Mouse (Mus musculus) liver, adult (tissue): ENCODE measurements around the gene Myo9b.

ENCODE experiments used
- GATA4 ChIP-seq: IDR thresholded peaks from 2 replicates; pipeline ENCODE4 v1.6.1; 2014; ENCODE audit warnings: mild to moderate bottlenecking, low read length; ENCODE audit not compliant: insufficient replicate concordance

Gene Myo9b

GRCm38 (mm10) chr8:71395629-71396028, 123.1 kb downstream of the Myo9b start, which contains the start of gene Ushbp1:
Gene Ushbp1, minus strand, starts transcription at chr8:71395802.
- TF ChIP-seq GATA4, result peak; percentile 88; the same call in 1 of the 2 replicates

GRCm38 (mm10) chr8:71396639-71397305, 124.3 kb downstream of the Myo9b start, which contains the start of gene Babam1:
Gene Babam1, plus strand, starts transcription at chr8:71396861.
- TF ChIP-seq GATA4, result 0 out of 2 replicates have a peak, but pooled peaks have one; percentile 35

GRCm38 (mm10) chr8:71397701-71398100, 125.2 kb downstream of the Myo9b start:
- no peak for TF ChIP-seq GATA4

DNA sequence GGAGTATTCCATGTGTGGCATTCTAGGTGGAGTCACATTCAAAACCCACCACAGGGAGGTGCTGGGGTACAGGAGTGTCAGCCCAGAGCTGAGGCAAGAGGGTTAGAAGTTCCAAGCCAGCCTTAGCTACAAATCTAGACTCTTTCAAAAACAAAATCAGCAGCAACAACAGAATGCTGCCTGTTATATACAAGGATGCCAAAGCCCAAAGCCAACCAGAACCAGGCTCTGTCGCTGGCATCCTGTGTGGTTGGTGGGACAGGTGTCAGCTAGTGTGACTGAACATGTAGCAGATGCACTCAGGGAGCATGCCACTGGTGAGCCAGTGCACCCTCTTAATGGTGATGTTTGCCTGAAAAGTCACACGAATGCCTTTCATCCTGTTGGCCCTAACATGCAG, 128.3 kb downstream of the Myo9b start:
- TF ChIP-seq GATA4, result no peak

DNA sequence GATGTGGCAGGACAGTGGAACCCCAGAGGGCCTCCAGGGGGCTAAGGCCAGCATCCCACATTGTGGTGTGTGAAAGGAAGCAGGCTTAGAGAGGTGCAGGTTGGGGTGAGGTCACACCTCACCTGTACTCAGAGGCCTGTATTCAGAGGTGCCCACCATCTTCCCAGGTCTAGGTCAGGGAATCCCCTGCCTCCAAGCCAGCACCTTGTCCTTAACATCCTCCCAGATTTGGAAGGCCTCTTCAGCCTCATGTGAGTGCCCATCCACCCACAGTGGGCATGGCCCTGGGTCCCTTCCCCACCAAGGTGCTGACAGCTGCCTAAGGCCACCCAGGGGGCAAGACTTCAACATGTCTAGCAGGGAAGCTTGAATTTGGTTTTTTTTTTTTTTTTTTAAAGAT, 128.9 kb downstream of the Myo9b start:
- TF ChIP-seq GATA4, result no peak

GRCm38 (mm10) chr8:71402446-71402964, 130.0 kb downstream of the Myo9b start:
- TF ChIP-seq GATA4, result no peak

GRCm38 (mm10) chr8:71403107-71403885, 130.8 kb downstream of the Myo9b start:
- TF ChIP-seq GATA4, result no peak

DNA sequence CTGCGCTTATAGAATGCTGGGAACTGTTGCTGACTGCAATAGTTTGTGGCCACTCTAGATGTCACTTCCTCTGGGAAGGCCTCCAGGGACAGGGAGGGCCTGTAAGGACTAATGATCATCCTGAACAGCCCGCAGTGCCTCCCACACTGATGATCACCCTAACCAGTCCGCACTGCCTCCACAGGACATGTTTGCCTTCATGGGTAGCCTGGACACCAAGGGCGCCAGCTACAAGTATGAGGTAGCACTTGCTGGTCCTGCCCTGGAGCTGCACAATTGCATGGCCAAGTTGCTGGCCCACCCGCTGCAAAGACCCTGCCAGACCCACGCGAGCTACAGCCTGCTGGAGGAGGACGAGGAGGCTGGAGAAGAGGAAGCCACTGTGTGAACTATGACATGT, 131.5 kb downstream of the Myo9b start:
- TF ChIP-seq GATA4, result no peak

DNA sequence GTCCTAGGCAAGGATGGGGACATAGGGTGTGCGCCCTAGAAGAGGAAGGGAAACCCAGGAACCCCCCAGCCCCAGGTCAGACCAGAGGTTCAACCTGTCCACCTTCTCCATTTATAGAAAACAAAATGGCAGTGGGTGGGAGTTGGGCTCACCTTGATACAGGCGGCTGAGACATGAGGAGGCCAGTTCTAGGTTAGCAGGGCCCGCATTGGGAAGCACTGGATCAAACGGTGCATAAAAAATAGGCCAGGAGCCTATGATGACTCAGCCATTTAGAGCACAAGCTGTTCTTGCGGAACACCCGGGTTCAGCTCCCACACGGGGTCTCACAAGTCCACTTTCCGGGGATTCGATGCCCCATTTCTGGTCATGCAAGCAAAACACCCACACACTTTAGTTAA, 132.4 kb downstream of the Myo9b start:
- no peak for TF ChIP-seq GATA4

DNA sequence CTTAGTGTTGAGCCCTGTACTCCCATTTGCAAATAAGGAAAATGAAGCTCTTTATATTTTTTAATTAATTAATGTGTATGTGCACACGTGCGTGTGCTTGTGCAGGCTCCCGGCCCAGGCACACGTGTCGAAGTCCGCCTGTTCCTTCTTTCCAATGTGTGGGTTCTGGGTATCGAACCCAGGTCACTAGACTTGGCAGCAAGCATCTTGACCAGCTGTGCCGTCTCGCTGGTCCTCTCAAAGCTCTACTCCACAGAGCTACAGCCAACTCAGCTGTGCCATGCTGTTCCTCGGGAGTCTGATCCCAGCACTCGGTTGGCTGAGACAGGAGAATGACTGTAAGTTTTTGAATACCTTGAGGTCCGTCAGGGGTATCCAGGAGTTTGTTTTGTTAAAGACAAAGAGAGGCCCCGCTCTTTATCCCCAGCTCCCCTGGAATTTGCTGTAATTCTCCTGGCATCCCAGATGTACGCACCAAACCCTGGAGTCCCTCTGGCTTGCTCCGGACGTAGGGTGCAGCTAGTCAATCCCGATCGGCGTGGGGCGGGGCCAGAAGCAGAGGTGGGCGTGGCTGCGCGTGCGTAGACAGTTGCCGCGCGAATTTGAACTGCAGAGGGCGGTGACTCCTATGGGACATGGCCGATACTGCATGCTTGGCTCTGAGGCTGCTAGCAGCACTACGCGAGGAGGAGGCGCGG, 133.0 kb downstream of the Myo9b start, which contains the start of gene Ankle1:
Gene Ankle1, plus strand, starts transcription at position 610 of the 698 bp plus-strand sequence.
- no peak for TF ChIP-seq GATA4

GRCm38 (mm10) chr8:71406099-71407015, 133.8 kb downstream of the Myo9b start:
- no peak for TF ChIP-seq GATA4

- no peak for TF ChIP-seq GATA4
These were observed 134.9 kb downstream of the Myo9b start for GRCm38 (mm10) chr8:71407441-71407840.

- no peak for TF ChIP-seq GATA4
These were observed 135.7 kb downstream of the Myo9b start for GRCm38 (mm10) chr8:71408231-71408630.
